Mouse (Mus musculus) right cerebral cortex, adult 2 months (tissue): ENCODE results near the gene Fgfr2.

Experiments
- DNase-seq, 2 experiments: peaks; one replicate each; pipeline ENCODE4 v3.0.0; 2021 to 2022; ENCODE audit warnings: low spot score in 2 of 2

The Fgfr2 gene

DNA sequence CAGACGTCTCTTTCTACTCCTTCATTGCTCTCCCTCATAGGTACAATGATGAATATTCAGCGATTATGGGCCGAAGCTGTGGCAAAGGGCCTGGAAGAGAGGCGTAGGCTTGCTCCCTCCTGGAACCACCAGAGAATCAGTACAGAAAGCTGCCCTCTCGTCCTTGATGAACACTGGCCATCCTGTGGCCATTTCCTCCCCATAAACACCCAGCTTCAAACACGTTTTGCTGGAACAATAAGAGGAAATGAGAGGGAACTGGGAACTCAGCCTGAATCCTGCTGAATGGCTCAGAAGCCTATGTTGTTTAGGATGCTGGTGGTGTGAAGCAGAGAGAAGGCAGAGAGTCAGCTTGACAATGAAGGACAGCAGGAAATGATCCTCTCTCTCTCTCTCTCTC is 784.8 kb downstream of the Fgfr2 start:
- DNase-seq = no peak

DNA sequence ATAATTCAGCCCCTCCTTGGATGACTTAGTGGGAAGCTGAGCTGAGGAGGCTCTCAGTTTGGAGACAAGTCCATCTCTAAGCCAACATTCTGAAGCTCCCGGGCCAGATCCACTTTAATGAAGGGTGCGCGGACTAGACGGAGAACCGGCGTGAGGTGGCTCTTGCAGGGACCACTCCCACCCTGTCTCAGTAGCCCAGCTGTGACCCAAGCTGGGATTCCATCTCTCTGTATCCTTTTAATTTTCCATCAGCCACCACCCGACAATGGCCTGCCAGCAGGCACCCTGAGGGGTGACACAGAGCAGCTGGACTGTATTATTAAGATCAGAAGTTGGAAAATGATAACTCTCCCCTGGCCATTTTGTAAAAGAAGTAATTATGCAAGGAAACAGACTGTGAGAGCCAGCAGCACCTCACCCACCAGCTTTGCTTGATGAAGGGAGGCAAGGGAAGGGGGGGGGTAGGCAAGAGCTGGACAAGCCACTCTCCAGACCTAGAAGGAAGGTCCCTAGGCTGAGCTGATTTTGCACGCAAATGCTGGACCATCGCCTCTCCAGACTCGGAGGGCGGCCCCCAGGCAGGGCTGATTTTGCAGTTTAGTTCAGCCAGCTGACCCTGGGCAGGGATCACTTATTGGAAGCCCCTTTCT is 785.8 kb downstream of the Fgfr2 start:
- DNase-seq = no peak

GRCm38 (mm10) chr7:132336781-132337180 is 786.4 kb downstream of the Fgfr2 start:
- DNase-seq = peak; percentile 60

- no peak for DNase-seq
These were observed 787.8 kb downstream of the Fgfr2 start for GRCm38 (mm10) chr7:132335367-132335766.

- no peak for DNase-seq
These were observed 790.1 kb downstream of the Fgfr2 start for GRCm38 (mm10) chr7:132333078-132333477.

DNA sequence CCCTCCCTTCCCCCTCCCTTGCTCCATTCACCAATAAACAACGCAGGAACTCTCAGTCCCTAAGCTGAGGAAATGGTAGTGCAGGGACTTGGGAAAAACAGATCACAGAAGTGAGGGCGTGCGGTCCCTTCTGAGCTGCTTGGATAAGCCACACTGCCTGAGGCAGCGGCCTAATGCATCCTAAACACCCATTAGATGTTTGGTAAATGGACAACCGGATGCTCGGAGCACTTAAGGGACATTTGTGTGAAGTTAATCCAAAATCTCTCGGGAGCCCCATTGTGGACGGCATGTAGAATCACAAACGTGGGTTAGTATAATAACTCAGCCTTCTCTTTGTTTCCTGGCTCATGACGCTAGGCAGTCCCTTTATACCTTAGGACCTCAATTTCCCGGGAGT is 791.0 kb downstream of the Fgfr2 start:
- no peak for DNase-seq

- DNase-seq = no peak
These were observed 793.0 kb downstream of the Fgfr2 start for GRCm38 (mm10) chr7:132330179-132330578.

DNA sequence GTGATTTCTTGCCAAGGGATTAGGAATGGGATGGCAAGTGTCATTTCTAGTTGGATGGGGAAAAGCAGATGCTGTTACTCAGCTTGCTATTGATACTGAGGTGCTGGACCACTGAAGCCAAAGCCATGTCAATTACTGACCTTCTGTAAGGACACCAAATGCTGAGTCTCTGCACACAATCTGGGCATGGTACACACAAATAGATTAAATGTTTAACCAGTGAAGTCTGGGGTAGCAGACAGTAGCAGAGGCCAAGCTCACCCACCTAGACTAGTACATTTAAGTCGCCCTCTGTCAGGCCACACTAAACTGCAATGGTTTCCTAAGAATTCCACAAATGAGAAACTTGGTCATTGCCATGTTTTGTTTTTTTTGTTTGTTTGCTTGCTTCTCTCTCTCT is 794.5 kb downstream of the Fgfr2 start:
- no peak for DNase-seq

GRCm38 (mm10) chr7:132325549-132326331 is 797.4 kb downstream of the Fgfr2 start:
- peak in 1 of 2 experiments; percentile 43 for DNase-seq

- no peak for DNase-seq
These were observed 799.7 kb downstream of the Fgfr2 start for GRCm38 (mm10) chr7:132323430-132323829.

DNA sequence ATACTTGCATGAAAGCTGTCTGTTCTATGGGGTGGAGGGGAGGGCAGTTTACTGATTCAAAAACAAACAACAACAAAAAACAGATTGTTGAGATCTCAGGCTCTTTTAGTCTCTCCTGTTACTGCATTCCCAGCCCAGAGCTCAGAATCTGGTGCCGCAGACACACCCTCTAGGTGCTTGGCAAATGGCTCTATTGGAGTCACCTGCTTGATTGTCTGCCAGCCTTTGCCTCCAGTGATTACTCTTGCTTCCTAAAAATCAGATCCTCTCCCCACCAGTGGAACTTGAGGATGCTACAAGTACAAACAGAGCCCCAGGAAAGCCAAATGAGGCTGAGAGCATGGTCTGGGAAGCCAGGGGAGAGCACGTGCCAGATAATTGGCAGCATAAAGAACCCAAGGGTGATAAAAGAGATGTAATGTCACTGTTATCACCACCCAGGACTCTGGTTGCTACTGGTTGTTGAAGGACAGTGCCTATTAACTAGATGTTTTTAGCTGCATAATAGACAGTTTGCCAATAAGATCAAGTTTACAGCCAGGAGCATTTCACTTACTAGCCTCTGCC is 801.7 kb downstream of the Fgfr2 start:
- DNase-seq = no peak

DNA sequence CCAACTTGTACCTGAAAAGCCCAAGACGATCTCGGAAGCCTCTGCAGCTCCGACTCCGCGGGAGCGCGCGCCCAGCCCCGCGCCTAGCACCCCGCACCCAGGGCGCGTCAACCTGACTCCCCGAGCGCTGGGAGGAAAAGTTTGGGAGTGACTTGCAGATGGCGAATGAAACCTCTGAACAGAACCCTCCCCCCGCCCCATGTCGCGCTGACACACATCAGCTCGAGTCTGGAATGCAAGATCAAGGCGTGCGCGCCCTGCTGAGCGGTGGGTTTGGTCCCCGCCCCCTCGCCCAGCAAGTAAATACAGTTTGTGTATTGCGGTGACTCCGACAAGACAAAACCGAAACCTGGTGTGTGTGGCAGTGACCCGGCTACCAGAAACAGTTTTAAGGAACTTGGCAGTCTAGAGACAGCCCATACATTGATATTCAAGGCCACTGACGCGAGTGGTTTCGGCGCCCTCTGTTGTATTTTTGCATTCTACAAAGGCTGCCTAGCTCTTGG is 806.1 kb downstream of the Fgfr2 start, which contains the start of gene Chst15:
Gene Chst15 (minus strand): TSS at position 193 of the 506 bp plus-strand sequence.
- peak; percentile 36 to 64 for DNase-seq

GRCm38 (mm10) chr7:132316101-132317035 is 806.8 kb downstream of the Fgfr2 start:
- peak; percentile 61 to 66 for DNase-seq

DNA sequence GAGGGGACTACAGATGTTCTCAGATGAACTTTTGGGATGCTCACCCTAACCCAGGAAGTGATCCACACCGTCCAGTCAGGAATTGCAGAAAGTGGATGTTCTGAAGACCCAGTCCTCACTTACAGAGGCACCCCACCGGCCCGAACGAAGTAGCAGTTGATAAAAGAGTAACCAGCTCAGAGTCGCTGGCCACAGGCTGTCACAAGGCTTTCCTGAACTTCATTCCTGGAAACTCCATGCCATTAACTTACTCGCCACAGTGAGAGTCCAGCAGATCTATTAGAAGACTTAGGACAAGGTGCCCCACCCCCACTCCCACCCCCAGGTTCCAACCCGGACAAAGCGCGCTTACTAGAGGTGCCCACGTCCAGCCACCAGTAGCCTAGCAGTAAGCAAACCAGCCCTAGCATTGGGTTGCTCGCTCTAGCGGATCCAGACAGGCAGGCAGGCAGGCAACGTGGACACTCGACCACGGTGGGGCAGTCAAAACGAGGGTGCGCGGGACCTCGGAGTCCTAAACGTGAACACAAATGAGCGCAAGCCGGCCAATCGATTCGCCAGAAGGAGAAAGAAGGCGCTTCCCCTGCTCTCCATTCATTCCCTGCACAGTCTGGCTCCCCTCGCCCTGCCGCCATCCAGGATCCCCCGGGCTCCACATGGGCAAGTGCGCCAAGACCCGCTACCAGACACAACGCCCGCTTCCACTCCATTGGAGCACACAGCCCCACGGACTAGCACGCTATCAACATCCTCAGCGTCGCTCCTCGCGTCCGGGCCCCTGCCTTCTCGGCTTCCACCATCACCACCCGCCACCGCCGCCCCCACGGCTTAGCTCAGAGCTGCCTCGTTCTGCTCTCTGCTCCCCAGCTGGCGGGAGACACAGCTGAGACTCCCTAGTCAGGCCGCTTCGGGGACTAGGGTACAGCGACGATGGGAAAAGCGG is 807.7 kb downstream of the Fgfr2 start:
- peak; percentile 69 to 71 for DNase-seq

DNA sequence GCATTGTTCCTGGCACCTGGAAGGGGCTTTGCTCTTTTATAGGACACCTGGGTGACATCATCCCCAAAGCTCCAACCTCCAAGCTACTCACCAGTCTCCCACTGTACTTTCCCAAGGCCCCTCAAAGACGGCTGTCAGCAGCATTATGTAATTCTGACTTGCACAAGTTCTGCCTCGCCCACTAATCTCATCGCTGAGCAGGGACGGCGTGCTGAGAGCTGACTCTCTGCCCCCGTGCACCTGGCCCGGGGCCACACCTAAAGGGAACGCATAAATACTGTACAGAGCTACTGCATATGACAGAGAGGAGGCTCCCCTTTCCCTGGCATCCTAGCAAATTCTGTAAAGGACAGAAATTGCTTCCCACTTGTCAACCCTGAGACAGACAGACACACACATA is 810.8 kb downstream of the Fgfr2 start:
- peak; percentile 73 to 74 for DNase-seq

GRCm38 (mm10) chr7:132308537-132309191 is 814.5 kb downstream of the Fgfr2 start:
- DNase-seq = no peak

GRCm38 (mm10) chr7:132307722-132308271 is 815.4 kb downstream of the Fgfr2 start:
- DNase-seq = no peak

GRCm38 (mm10) chr7:132306671-132307412 is 816.3 kb downstream of the Fgfr2 start:
- DNase-seq = no peak
